Mouse (Mus musculus): ENCODE results near the gene En2. TPM values are rescaled to one million over a fixed set of nuclear protein-coding genes. Genes with fewer than 3 reads are reported as not detected.

Gene En2
- total and polyA plus RNA-seq, 3 experiments, result 0.05 TPM; not detected in 2

GRCm38 (mm10) chr5:28209549-28210431 lies 44.3 kb downstream of the En2 start:
- Histone ChIP-seq H3K27ac (no peak overlapping the region), H3K9ac (ENCODE audit: low read depth, low read length) (no peak overlapping the region), H3K4me1 (ENCODE audit: control insufficient read depth, insufficient read depth, low read length) (no peaks in the 10 kb centered on the region), H3K27me3 (ENCODE audit: control insufficient read depth, insufficient read depth, low read length) (peaks cover 20% of the 10 kb centered on the region), H3K79me2 (replicated peaks; ENCODE audit: control insufficient read depth, insufficient read depth, low read length) (no peaks in the 10 kb centered on the region), H3K4me3 (no peak overlapping the region), H3K36me3 (ENCODE audit: control insufficient read depth, insufficient read depth, low read length) (no peaks in the 10 kb centered on the region)
- TF ChIP-seq EP300 (IDR thresholded peaks at IDR 0.05; ENCODE audit: insufficient read depth, low read depth, low read length) (no peak), CTCF (IDR thresholded peaks at IDR 0.05) (no peak), POLR2A (IDR thresholded peaks at IDR 0.05; ENCODE audit: insufficient read depth, low read depth, low read length) (no peak)
- no peak for DNase-seq
- WGBS, result under 1% methylated on average over 79 of the region's 80 CpGs
- intact Hi-C loops (cut with DNase I), result no loop called here

GRCm38 (mm10) chr5:28210591-28211550 lies 45.4 kb downstream of the En2 start:
- H3K36me3 ChIP-seq (ENCODE audit: control insufficient read depth, insufficient read depth, low read length), result no peaks in the 10 kb centered on the region
- H3K79me2 ChIP-seq (replicated peaks; ENCODE audit: control insufficient read depth, insufficient read depth, low read length), result no peaks in the 10 kb centered on the region
- no peak overlapping the region for H3K4me3 ChIP-seq
- intact Hi-C loops (cut with DNase I), result no loop called here
- no peaks in the 10 kb centered on the region for H3K4me1 ChIP-seq (ENCODE audit: control insufficient read depth, insufficient read depth, low read length)
- no peak for DNase-seq
- H3K9ac ChIP-seq (ENCODE audit: low read depth, low read length), result no peak overlapping the region
- peaks cover 18% of the 10 kb centered on the region for H3K27me3 ChIP-seq (ENCODE audit: control insufficient read depth, insufficient read depth, low read length)
- no peak overlapping the region for H3K27ac ChIP-seq
- TF ChIP-seq CTCF (IDR thresholded peaks at IDR 0.05) (no peak), POLR2A (IDR thresholded peaks at IDR 0.05; ENCODE audit: insufficient read depth, low read depth, low read length) (no peak), EP300 (IDR thresholded peaks at IDR 0.05; ENCODE audit: insufficient read depth, low read depth, low read length) (no peak)
- 4% methylated on average over 29 of the region's 29 CpGs for WGBS

- Histone ChIP-seq H3K4me1 (ENCODE audit: control insufficient read depth, insufficient read depth, low read length) (no peaks in the 10 kb centered on the region), H3K27ac (no peak overlapping the region), H3K79me2 (replicated peaks; ENCODE audit: control insufficient read depth, insufficient read depth, low read length) (no peaks in the 10 kb centered on the region), H3K4me3 (no peak overlapping the region), H3K36me3 (ENCODE audit: control insufficient read depth, insufficient read depth, low read length) (no peaks in the 10 kb centered on the region), H3K27me3 (ENCODE audit: control insufficient read depth, insufficient read depth, low read length) (peaks cover 17% of the 10 kb centered on the region), H3K9ac (ENCODE audit: low read depth, low read length) (no peak overlapping the region)
- 9% methylated on average over 15 of the region's 15 CpGs for WGBS
- DNase-seq, result no peak
- intact Hi-C loops (cut with DNase I), result no loop called here
- TF ChIP-seq CTCF (IDR thresholded peaks at IDR 0.05) (no peak), POLR2A (IDR thresholded peaks at IDR 0.05; ENCODE audit: insufficient read depth, low read depth, low read length) (no peak)
These were observed 46.3 kb downstream of the En2 start for GRCm38 (mm10) chr5:28211651-28212310.

- Histone ChIP-seq H3K9ac (ENCODE audit: low read depth, low read length) (no peak overlapping the region), H3K27ac (no peak overlapping the region), H3K4me1 (ENCODE audit: control insufficient read depth, insufficient read depth, low read length) (no peaks in the 10 kb centered on the region), H3K36me3 (ENCODE audit: control insufficient read depth, insufficient read depth, low read length) (no peaks in the 10 kb centered on the region), H3K4me3 (no peak overlapping the region), H3K79me2 (replicated peaks; ENCODE audit: control insufficient read depth, insufficient read depth, low read length) (no peaks in the 10 kb centered on the region), H3K27me3 (ENCODE audit: control insufficient read depth, insufficient read depth, low read length) (peaks cover 16% of the 10 kb centered on the region)
- DNase-seq, result no peak
- 57% methylated on average over 2 of the region's 2 CpGs for WGBS
- TF ChIP-seq CTCF (IDR thresholded peaks at IDR 0.05) (no peak), EP300 (IDR thresholded peaks at IDR 0.05; ENCODE audit: insufficient read depth, low read depth, low read length) (no peak), POLR2A (IDR thresholded peaks at IDR 0.05; ENCODE audit: insufficient read depth, low read depth, low read length) (no peak)
- intact Hi-C loops (cut with DNase I), result no loop called here
These were observed 47.9 kb downstream of the En2 start for GRCm38 (mm10) chr5:28213441-28213840.

GRCm38 (mm10) chr5:28219596-28219995 lies 54.1 kb downstream of the En2 start:
- peaks cover 2% of the 10 kb centered on the region for H3K27me3 ChIP-seq (ENCODE audit: control insufficient read depth, insufficient read depth, low read length)
- H3K36me3 ChIP-seq (ENCODE audit: control insufficient read depth, insufficient read depth, low read length), result no peaks in the 10 kb centered on the region
- no peak for DNase-seq
- no peak overlapping the region for H3K27ac ChIP-seq
- no peaks in the 10 kb centered on the region for H3K4me1 ChIP-seq (ENCODE audit: control insufficient read depth, insufficient read depth, low read length)
- H3K9ac ChIP-seq (ENCODE audit: low read depth, low read length), result no peak overlapping the region
- no peak overlapping the region for H3K4me3 ChIP-seq
- H3K79me2 ChIP-seq (replicated peaks; ENCODE audit: control insufficient read depth, insufficient read depth, low read length), result no peaks in the 10 kb centered on the region
- intact Hi-C loops (cut with DNase I), result no loop called here
- no peak for TF ChIP-seq POLR2A (IDR thresholded peaks at IDR 0.05; ENCODE audit: insufficient read depth, low read depth, low read length)
- no peak for TF ChIP-seq CTCF (IDR thresholded peaks at IDR 0.05)
- TF ChIP-seq EP300 (IDR thresholded peaks at IDR 0.05; ENCODE audit: insufficient read depth, low read depth, low read length), result no peak
- WGBS, result 77% methylated on average over 1 of the region's 1 CpGs

Other genes starting within 250 kb of the En2 start
- gene Insig1, start 94.3 kb upstream of the En2 start, total RNA-seq (2021), result 10 to 100 TPM; 17.3 to 17.5 TPM
- 17.3 and 23.7 TPM in 2 replicates for gene Insig1, start 94.3 kb upstream of the En2 start, polyA plus RNA-seq (2012; rRNA removed)
- not detected for gene Cnpy1, start 80.1 kb downstream of the En2 start, total RNA-seq (2021)
- gene Cnpy1, start 80.1 kb downstream of the En2 start, polyA plus RNA-seq (2012; rRNA removed), result not detected in 2 replicates
- gene Rbm33, start 151.4 kb downstream of the En2 start, total RNA-seq (2021), result 10 to 100 TPM; 38.5 to 41.1 TPM
- 13.6 and 19.3 TPM in 2 replicates for gene Rbm33, start 151.4 kb downstream of the En2 start, polyA plus RNA-seq (2012; rRNA removed)